Mouse (Mus musculus): ENCODE data around the gene Shank3. TPM values are rescaled to one million over a fixed set of nuclear protein-coding genes. Genes with fewer than 3 reads are reported as not detected.

Shank3 gene
- polyA plus RNA-seq, 1 experiment from 2014 or later, result 2.0 TPM

DNA sequence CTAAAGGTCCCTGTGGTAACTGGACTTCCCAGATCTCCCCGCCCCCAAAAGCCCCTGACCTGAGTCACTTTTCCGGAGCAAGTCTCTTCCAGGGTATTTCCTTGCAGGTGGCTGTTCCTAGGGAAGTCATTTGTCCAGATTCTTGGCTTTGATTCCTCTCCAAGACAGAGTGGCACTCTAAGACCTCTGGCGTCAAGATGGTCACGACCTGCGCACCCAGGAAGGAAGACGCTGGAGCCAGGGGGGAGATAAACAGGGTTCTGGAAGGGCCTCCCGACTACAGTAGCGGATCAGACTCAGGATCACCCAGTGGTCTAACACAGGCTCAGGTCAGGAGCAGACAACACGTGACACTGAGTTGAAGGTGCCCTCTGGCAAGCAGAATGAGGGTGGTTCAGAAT, 22.3 kb upstream of the Shank3 start, which contains the start of gene Arsa:
TSS of gene Arsa (minus strand) at position 335 of the 401 bp plus-strand sequence.
- no peaks in the 10 kb centered on the region for H3K27me3 ChIP-seq
- DNase-seq (ENCODE audit: low read depth, low spot score) (no peak), ATAC-seq (no peak)
- in situ Hi-C loops (cut with MboI; ENCODE audit: low pct_unique_long_range_greater_than_20kb), result no loop called here
- CTCF ChIA-PET, result no interaction called here
- TF ChIP-seq CTCF (IDR thresholded peaks at IDR 0.05), result no peak
- POLR2A ChIA-PET, result no interaction called here

DNA sequence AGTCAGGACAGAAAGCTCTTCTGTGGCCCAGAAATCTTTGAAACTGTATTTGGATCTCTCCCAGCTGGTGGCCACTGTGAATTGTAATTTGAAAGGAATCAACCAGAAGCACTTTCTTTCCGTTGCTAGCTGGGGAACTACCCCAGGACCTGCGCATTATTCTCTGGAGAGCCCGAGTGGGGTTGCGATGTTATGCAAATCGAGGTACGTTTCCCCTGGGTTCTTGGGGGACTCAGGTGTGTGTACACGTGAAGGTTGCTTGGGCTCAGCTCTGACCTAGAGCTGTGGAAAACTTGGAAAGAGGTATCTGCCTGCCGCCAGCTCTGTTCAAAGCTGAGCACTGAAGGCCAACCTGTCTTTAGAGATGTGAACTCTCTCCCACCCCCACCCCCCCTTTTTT, 21.6 kb upstream of the Shank3 start:
- no peaks in the 10 kb centered on the region for H3K27me3 ChIP-seq
- ATAC-seq (no peak), DNase-seq (ENCODE audit: low read depth, low spot score) (no peak)
- ChIA-PET POLR2A (no interaction called here), CTCF (no interaction called here)
- no peak for TF ChIP-seq CTCF (IDR thresholded peaks at IDR 0.05)
- in situ Hi-C loops (cut with MboI; ENCODE audit: low pct_unique_long_range_greater_than_20kb), result no loop called here

DNA sequence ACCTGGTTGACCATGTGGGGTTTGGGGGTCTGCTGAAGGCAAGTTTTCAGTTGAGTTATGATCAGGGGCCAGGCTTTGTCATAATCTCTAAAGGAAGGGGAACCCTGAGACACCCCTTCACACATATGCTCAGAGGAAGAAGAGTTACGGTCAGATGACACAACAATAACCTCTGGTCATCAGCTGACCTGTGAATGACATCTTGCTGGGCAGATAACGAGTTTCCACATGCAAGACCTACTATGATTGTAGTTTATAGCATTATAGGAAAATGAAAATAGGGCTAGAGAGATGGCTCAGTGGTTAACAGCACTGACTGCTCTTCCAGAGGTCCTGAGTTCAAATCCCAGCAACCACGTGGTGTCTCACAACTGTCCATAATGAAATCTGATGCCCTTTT, 20.8 kb upstream of the Shank3 start:
- POLR2A ChIA-PET, result no interaction called here
- no peak for TF ChIP-seq CTCF (IDR thresholded peaks at IDR 0.05)
- in situ Hi-C loops (cut with MboI; ENCODE audit: low pct_unique_long_range_greater_than_20kb), result no loop called here
- no peak for ATAC-seq
- H3K27me3 ChIP-seq, result no peaks in the 10 kb centered on the region
- no peak for DNase-seq (ENCODE audit: low read depth, low spot score)
- CTCF ChIA-PET, result no interaction called here

DNA sequence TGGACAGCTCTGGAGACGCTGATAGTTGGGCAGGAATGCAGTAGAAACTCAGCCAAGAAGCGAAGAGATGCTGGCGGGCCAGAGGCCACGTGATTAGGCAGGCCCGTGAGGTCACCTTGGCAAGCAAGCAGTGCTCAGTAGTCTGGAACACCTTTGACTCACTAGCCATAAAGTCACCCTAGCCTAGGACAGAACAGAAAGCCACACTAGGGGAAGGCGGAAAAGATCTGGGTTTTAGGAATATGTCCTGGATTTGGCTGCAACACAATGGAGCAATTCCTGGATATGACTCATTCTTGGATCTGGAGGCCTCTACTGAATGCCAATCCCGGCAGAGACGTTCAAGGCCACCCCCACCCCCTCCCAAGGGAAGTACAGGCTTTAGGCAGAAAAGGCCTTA, 18.8 kb upstream of the Shank3 start:
- peak; percentile 93 for DNase-seq (ENCODE audit: low read depth, low spot score)
- no peak for TF ChIP-seq CTCF (IDR thresholded peaks at IDR 0.05)
- H3K27me3 ChIP-seq, result no peaks in the 10 kb centered on the region
- ChIA-PET CTCF (no interaction called here), POLR2A (no interaction called here)
- ATAC-seq, result peak; percentile 89
- in situ Hi-C loops (cut with MboI; ENCODE audit: low pct_unique_long_range_greater_than_20kb), result no loop called here

DNA sequence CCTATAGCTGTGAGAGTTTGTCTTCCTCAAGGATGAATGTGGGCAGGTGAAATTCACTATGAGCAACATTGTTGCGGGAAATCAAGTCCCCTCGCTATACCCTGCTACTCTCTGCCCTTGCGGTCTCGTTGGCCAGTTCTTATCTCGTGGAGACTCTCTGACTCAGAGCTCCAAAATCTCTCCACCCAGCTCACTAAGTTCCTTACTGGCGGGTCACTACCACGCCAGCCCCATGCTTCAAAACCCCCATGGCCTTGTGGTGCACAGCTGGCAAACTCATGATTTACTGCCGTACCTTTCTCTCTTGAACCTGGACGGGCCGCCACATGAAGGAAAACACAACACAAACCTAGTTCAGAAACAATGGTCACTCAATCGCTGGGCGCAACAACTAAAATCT, 11.2 kb upstream of the Shank3 start:
- ChIA-PET POLR2A (interaction anchor here (0.5 kb wide), 1 partner anchor 56 kb away, joined by 4 read pairs; no protein-coding TSS in a partner anchor), CTCF (no interaction called here)
- H3K27me3 ChIP-seq, result peaks cover 8% of the 10 kb centered on the region
- in situ Hi-C loops (cut with MboI; ENCODE audit: low pct_unique_long_range_greater_than_20kb), result no loop called here
- TF ChIP-seq CTCF (IDR thresholded peaks at IDR 0.05), result no peak
- DNase-seq (ENCODE audit: low read depth, low spot score), result no peak
- no peak for ATAC-seq

DNA sequence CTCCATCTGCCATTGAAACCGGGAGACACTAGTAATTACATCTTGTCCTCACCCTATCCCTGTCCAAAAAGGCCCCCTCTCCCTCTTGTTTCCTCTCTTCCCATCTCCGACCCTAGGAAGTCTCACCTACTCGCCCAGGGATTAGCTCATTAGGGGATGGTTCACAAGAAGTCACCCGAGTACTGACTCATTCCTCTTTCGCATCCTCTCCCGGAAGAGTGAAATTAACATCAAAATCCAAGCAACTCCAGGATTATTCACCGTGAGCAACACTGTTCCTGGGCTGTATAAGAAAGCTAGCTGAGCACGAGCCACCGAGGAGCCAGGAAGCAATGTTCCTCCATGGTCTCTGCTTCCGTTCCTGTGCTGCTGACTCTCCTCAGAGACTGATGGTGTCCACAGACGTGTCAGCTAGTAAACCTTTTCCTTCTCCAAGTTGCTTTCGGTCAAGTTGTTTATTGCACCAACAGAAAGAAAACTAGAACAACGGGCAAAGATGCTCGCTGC, 10.8 kb upstream of the Shank3 start:
- DNase-seq (ENCODE audit: low read depth, low spot score) (no peak), ATAC-seq (no peak)
- in situ Hi-C loops (cut with MboI; ENCODE audit: low pct_unique_long_range_greater_than_20kb), result no loop called here
- H3K27me3 ChIP-seq, result peaks cover 12% of the 10 kb centered on the region
- ChIA-PET CTCF (no interaction called here), POLR2A (interaction anchor here (0.5 kb wide), 1 partner anchor 57 kb away, joined by 4 read pairs; no protein-coding TSS in a partner anchor)
- TF ChIP-seq CTCF (IDR thresholded peaks at IDR 0.05), result no peak

DNA sequence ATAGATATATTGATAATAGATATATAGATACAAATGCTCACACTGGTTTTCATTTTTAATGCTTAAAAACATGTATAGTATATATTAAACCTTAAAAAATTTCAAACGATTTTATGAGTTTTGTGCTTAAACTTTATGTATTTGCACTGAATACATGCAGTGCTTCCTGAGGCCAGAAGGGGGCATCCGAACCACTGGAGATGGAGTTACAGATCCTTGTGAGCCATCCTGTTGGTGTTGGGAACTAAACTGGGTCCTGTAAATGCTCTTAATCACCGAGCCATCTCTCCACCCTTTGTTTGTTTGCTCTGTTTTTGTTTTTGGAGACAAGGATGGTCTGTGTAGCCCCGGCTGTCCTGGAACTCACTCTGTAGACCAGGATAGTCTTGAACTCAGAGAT, 4.5 kb upstream of the Shank3 start:
- in situ Hi-C loops (cut with MboI; ENCODE audit: low pct_unique_long_range_greater_than_20kb), result no loop called here
- DNase-seq (ENCODE audit: low read depth, low spot score) (no peak), ATAC-seq (no peak)
- POLR2A ChIA-PET, result no interaction called here
- CTCF ChIA-PET, result no interaction called here
- TF ChIP-seq CTCF (IDR thresholded peaks at IDR 0.05), result no peak
- peaks cover 20% of the 10 kb centered on the region for H3K27me3 ChIP-seq

DNA sequence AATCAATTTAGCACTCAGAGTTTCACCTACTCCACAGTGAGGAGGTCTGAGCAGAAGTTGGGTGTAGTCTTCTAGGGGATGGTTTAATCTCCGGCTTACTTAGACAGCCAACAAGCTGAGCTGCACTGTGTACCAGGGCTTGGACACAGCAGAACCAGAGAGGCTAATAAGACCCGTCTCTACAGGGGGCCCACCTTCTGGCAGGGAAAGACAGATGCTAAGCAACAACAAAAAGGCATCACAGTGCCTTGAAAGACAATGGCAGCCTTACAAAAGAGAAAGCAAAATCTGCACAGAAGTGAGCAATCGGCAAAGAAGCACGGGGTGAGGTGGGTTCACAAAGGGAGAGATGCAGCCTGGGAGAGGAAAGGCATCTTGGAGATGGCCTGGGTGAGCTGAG, 3.3 kb upstream of the Shank3 start:
- ATAC-seq, result no peak
- ChIA-PET POLR2A (no interaction called here), CTCF (no interaction called here)
- peaks cover 26% of the 10 kb centered on the region for H3K27me3 ChIP-seq
- in situ Hi-C loops (cut with MboI; ENCODE audit: low pct_unique_long_range_greater_than_20kb), result no loop called here
- no peak for TF ChIP-seq CTCF (IDR thresholded peaks at IDR 0.05)
- no peak for DNase-seq (ENCODE audit: low read depth, low spot score)

DNA sequence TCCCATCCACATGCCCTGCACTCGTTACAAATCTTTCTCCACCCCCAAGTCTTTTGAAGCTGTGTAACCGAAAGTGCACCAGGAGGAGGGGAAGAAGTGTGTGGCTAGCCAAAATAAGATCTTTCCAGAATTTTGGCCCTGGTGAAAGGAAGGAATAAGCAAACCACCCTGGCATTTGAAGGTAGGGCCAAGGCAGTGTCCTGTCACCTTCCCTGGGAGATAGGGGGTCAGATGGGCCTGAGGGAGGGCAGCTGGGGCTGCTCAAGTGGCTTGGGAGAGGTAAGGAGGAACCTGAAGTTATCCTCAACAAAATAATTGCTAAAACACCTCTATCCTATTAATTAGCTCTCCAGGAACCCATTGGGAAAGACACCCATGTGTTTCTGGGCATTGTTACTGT, 2.6 kb upstream of the Shank3 start:
- POLR2A ChIA-PET, result no interaction called here
- in situ Hi-C loops (cut with MboI; ENCODE audit: low pct_unique_long_range_greater_than_20kb), result no loop called here
- CTCF ChIA-PET, result no interaction called here
- peaks cover 26% of the 10 kb centered on the region for H3K27me3 ChIP-seq
- no peak for TF ChIP-seq CTCF (IDR thresholded peaks at IDR 0.05)
- ATAC-seq (no peak), DNase-seq (ENCODE audit: low read depth, low spot score) (no peak)

DNA sequence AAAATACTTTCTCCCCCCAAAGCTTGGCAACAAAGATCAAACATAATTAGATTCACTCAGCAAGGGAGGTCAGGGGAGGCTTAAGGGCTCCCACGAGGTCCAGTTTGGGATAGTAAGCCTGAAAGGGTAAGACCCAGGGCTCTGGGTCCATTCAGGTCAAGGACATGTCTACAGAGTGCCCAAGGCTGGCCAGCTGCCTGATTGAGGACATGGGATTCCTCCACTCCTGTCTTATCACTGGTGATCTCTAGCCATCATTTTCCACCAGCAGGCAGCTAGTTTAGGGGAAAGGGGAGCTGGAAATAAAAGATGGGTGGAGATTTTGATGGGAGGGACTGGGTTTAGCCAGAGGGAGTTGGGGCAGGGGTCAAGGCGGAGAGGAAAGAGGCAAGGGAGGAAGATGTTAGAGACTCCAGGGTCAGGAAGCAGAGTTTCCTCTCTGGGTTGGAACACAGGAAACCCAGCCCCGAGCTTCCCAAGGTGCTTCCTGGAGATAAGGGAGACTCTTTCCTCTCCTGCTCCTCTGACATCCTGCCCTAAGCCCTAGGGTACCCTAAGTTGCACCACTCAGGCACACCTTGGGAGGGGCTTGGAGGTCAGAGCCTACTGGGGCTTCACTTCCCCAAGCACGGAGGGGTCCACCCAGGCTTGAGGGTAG, 1.9 kb upstream of the Shank3 start:
- peaks cover 30% of the 10 kb centered on the region for H3K27me3 ChIP-seq
- ATAC-seq, result no peak

DNA sequence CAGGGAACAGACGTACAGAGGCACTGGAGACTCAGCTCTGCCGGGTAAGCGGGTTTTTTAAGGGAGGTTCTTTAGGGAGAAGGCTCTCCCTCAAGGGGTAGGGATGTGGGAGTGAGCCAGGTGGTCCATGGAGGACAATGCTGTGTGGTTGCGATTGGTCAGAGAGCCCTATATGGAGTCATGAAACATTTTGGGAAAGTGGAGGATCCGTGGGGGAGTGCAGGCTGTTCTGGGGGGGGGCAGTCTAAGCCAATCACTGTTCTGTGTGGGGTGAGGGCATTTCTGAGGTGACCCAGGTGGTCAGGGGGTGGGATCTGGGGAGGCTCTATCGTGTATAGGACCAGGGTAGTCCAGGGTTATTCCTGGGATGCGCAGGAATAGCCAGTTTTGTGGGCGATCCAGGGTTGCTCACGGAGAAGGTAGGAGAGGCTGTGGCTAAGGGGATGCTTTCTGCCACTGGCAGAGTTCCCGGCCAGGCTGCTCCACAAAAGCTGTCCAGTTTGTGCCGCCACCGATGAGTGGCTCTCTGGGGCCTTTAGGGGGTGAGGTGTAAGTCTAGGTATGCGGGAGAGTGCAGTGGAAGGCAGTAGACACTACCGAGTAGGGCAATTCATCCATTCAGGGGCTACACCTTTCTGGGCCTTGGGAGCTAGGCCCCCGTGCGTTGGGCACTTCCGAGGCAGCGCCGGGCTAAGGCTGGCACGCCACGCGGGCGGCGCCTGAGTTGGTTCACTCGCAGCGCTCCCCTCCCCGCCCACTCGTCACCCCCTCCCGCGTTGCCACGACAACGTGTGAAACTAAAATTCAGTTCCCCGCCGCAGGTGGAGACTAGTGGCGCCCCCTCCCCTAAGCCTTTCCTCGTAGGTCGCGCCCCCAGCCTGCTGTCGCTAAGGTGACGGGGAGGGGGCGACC, 1.1 kb upstream of the Shank3 start:
- in situ Hi-C loops (cut with MboI; ENCODE audit: low pct_unique_long_range_greater_than_20kb), result no loop called here
- ChIA-PET CTCF (no interaction called here), POLR2A (no interaction called here)
- H3K27me3 ChIP-seq, result peaks cover 26% of the 10 kb centered on the region
- no peak for TF ChIP-seq CTCF (IDR thresholded peaks at IDR 0.05)
- ATAC-seq (no peak), DNase-seq (ENCODE audit: low read depth, low spot score) (no peak)

More for the DNA sequence above, 1.9 kb upstream of the Shank3 start:
- no peak for TF ChIP-seq CTCF (IDR thresholded peaks at IDR 0.05)
- in situ Hi-C loops (cut with MboI; ENCODE audit: low pct_unique_long_range_greater_than_20kb), result no loop called here
- POLR2A ChIA-PET, result no interaction called here
- CTCF ChIA-PET, result no interaction called here
- DNase-seq (ENCODE audit: low read depth, low spot score), result no peak

Data from Patski (cell line).